Mouse (Mus musculus): ENCODE data around the gene Zfp653. TPM values are rescaled to one million over a fixed set of nuclear protein-coding genes. Genes with fewer than 3 reads are reported as not detected.

Zfp653 gene
- polyA plus RNA-seq, 1 experiment, result 21.3 TPM

DNA sequence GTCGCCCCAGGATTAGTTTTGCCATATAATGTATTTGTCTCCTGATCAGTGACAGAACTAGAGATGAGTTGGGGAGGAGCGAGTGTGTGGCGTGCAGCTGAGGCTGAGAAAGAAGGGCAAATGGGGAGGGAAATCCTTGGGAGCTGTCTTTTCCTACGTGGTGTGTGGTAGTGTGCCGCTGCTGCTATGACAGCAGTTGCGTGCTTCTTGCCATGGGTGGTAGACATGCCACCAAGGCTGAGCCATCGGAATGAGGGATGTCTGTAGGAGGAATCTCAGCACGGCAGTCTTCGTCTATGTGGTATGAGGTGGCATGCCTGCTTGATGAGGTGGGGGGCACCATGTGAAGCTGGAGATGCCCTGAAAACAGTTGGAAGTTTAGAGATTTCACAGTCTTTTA is 40.8 kb downstream of the Zfp653 start:
- DNase-seq (ENCODE audit: low spot score), result no peak

DNA sequence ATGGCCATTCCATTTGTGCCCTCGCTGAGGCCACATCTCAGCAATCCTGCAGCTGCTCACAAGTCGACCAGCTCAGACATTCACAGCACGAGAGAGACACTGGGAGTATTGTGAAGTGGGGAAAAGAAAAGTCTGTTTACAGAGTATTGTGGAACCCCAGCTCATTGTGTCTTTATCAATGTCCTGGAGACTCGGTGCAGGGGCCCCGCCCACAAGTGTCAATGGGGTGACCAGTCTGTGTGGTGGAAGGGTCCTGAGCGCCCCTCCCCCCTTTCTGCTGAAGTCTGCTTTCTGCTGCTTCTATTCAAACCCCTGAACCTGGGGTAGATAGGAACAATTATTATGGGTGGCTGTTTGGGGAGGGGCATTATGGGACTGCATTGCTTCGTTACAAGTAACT is 42.7 kb downstream of the Zfp653 start:
- no peak for DNase-seq (ENCODE audit: low spot score)

DNA sequence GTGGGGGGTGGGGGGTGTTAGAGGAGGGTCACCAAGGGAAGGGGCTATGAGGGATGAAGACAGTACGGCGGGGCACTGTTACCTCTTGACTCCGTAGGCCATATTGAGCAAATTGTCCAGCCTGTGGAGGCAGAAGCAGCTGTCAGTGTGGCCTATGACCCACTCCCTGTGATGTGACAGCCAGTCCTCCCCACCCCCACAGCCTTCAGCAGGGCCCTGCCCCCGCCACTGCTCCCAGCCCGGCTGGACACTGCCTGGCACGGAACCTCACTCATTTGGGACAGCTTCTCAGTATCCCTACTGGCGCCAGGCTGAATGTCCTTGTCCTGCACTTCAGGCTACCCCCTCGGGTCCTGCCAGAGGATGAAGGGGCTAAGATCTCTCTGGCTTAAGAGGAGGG is 46.6 kb downstream of the Zfp653 start:
- no peak for DNase-seq (ENCODE audit: low spot score)

DNA sequence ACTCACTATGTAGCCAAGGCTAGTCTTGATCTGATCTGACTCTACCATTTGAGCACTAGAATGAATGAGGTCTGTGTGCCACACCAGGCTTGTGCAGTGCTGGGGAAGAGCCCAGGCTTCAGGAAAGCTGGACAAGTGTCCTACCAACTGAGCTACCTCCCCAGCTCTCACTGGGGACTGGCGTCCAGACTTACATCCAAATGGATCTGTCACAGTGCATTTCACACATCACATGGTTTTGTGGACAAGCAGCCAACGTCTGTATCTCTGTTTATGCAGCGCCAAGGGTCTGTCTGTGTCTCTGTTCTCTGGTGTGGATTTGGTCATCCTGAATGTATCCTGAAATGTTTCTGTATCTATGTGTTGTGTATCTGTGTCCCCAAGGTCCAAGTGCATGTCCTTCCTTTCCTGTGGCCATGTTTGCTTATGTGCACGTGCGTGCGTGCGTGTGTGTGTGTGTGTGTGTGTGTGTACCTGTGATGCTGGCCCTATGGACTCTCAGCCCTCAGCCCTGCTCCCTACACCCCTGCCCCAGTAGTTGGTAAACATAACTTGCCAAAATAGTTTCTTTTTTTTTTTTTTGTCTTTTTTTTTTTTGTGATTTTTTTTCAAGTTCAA is 53.9 kb downstream of the Zfp653 start:
- DNase-seq (ENCODE audit: low spot score), result no peak

DNA sequence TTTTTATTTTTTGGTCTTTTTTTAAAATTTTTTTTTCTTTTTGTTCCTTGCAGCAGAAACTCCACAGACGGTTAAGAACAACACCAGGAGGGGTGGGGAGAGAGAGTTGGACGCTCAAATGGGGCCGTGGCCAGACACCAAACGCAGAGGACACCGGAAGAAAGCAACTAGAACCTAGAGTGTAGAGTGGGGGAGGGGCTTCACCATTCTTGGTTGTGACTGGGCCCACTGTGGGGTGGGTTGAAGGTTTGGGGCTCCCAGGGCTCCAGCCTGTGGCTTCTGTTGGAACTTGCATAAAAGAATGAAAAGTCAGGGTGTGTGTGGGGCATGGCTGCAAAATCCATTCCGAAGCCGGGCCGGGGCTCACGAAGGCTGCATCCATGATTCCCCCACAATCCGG is 54.9 kb downstream of the Zfp653 start:
- no peak for DNase-seq (ENCODE audit: low spot score)

DNA sequence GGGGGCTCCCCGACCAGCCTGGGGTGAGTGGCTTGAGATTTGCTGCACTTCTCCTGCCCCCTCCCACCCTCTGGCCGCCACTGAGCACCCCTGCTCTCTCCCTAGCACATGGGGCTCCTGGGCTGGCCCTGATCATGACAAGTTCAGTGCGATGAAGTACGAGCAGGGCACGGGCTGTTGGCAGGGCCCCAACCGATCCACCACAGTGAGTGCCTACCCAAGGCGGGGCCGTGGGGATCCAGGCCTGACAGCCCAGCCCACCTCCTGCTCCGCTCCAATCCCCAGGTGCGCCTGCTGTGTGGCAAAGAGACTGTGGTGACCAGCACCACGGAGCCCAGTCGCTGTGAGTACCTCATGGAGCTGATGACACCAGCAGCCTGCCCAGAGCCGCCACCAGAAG is 58.4 kb downstream of the Zfp653 start:
- no peak for DNase-seq (ENCODE audit: low spot score)

DNA sequence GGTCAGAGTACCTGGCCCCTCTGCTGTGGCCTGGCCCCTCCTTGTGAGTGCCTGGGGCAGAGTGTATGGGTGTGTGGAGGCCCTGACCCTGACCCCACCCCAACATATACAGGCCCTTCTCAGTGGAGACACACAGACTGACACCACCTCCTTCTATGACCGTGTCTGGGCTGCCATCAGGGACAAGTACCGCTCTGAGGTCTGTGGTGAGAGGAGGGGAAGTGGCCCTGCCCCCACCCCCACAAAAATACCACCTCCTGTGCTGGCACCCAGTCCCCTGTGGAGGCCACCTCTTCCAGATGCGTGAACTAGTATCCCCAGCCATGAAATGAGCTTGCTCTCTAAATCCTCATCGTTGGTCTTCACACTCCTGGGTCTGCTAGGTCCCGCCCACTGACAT is 60.1 kb downstream of the Zfp653 start:
- DNase-seq (ENCODE audit: low spot score), result no peak

Other genes starting within 250 kb of the Zfp653 start
- gene Angptl8, start 235.9 kb downstream of the Zfp653 start, polyA plus RNA-seq (2012; rRNA removed), result 1.2 and 2.0 TPM in 2 replicates
- 89.2 and 102 TPM in 2 replicates for gene Dock6, start 218.7 kb downstream of the Zfp653 start, polyA plus RNA-seq (2012; rRNA removed)
- 54.4 and 59.9 TPM in 2 replicates for gene Rab3d, start 153.2 kb downstream of the Zfp653 start, polyA plus RNA-seq (2012; rRNA removed)
- gene Ccdc159, start 143.9 kb downstream of the Zfp653 start, polyA plus RNA-seq (2012; rRNA removed), result 8.8 and 9.4 TPM in 2 replicates
- gene Tmem205, start 143.8 kb downstream of the Zfp653 start, polyA plus RNA-seq (2012; rRNA removed), result 93.0 and 101 TPM in 2 replicates
- 14.5 and 17.1 TPM in 2 replicates for gene Plppr2, start 134.3 kb downstream of the Zfp653 start, polyA plus RNA-seq (2012; rRNA removed)
- gene Swsap1, start 115.6 kb downstream of the Zfp653 start, polyA plus RNA-seq (2012; rRNA removed), result 4.6 and 6.4 TPM in 2 replicates
- gene Epor, start 107.9 kb downstream of the Zfp653 start, polyA plus RNA-seq (2012; rRNA removed), result 1.8 and 2.1 TPM in 2 replicates
- 25.7 and 27.3 TPM in 2 replicates for gene Rgl3, start 81.9 kb downstream of the Zfp653 start, polyA plus RNA-seq (2012; rRNA removed)
- gene Ccdc151, start 68.7 kb downstream of the Zfp653 start, polyA plus RNA-seq (2012; rRNA removed), result 0.19 and 0.29 TPM in 2 replicates
- 84.4 and 86.5 TPM in 2 replicates for gene Prkcsh, start 68.6 kb downstream of the Zfp653 start, polyA plus RNA-seq (2012; rRNA removed)
- 0.06 and 0.16 TPM in 2 replicates for gene Elavl3, start 19.4 kb downstream of the Zfp653 start, polyA plus RNA-seq (2012; rRNA removed)
- gene Gm49318, start 117 bp downstream of the Zfp653 start, polyA plus RNA-seq (2012; rRNA removed), result not detected in 2 replicates
- 39.4 and 40.3 TPM in 2 replicates for gene Ecsit, start 14.1 kb upstream of the Zfp653 start, polyA plus RNA-seq (2012; rRNA removed)
- gene Cnn1, start 27.8 kb upstream of the Zfp653 start, polyA plus RNA-seq (2012; rRNA removed), result 3,917 and 4,778 TPM in 2 replicates
- 74.8 and 97.4 TPM in 2 replicates for gene Elof1, start 45.8 kb upstream of the Zfp653 start, polyA plus RNA-seq (2012; rRNA removed)
- 24.0 and 35.7 TPM in 2 replicates for gene Acp5, start 64.3 kb upstream of the Zfp653 start, polyA plus RNA-seq (2012; rRNA removed)
- 84.1 and 92.9 TPM in 2 replicates for gene Pigyl, start 85.5 kb upstream of the Zfp653 start, polyA plus RNA-seq (2012; rRNA removed)
- 1.3 and 1.4 TPM in 2 replicates for gene Zfp872, start 116.7 kb upstream of the Zfp653 start, polyA plus RNA-seq (2012; rRNA removed)
- 44.2 and 47.3 TPM in 2 replicates for gene Zfp809, start 154.3 kb upstream of the Zfp653 start, polyA plus RNA-seq (2012; rRNA removed)
- 0.26 and 0.34 TPM in 2 replicates for gene Zfp599, start 188.5 kb upstream of the Zfp653 start, polyA plus RNA-seq (2012; rRNA removed)
- gene Zfp810, start 236.3 kb upstream of the Zfp653 start, polyA plus RNA-seq (2012; rRNA removed), result 11.9 and 12.6 TPM in 2 replicates

All from urinary bladder, adult 2 months (tissue).